Mouse (Mus musculus) embryonic facial prominence, embryonic 13.5 days (tissue): ENCODE measurements around the gene Olfr1389. TPM values are rescaled to one million over a fixed set of nuclear protein-coding genes. Genes with fewer than 3 reads are reported as not detected.
"Not testable (repeated sequence)": the region's sequence is repeated elsewhere in the genome, so short reads cannot be mapped to it uniquely, and the experiment has no call there.

Experiments
- ATAC-seq: fragments of 200-750 bp; cut with Nextera tagmentation; 2 replicates; pipeline ENCODE4 v1.8.0; 2017; ENCODE audit warnings: low read depth; ENCODE audit not compliant: insufficient number of reproducible peaks, insufficient read depth, low FRiP score, low TSS enrichment
- H3K27ac ChIP-seq: fragments of 300-500 bp; sonication (generic); 2 replicates; pipeline ENCODE4 v1.5.1; 2015; ENCODE audit warnings: moderate library complexity, mild to moderate bottlenecking, inconsistent platforms
- H3K27me3 ChIP-seq: fragments of 300-500 bp; sonication (generic); 2 replicates; pipeline ENCODE4 v1.6.1; 2015; ENCODE audit warnings: mild to moderate bottlenecking, inconsistent platforms
- H3K36me3 ChIP-seq: fragments of 300-500 bp; sonication (generic); 2 replicates; pipeline ENCODE4 v1.6.1; 2015; ENCODE audit warnings: mild to moderate bottlenecking, inconsistent platforms
- H3K4me1 ChIP-seq: fragments of 300-500 bp; sonication (generic); 2 replicates; pipeline ENCODE4 v1.6.1; 2015; ENCODE audit warnings: inconsistent platforms
- H3K4me2 ChIP-seq: fragments of 300-500 bp; sonication (generic); 2 replicates; pipeline ENCODE4 v1.6.1; 2015; ENCODE audit warnings: moderate library complexity, mild to moderate bottlenecking, inconsistent platforms
- H3K4me3 ChIP-seq: fragments of 300-500 bp; sonication (generic); 2 replicates; pipeline ENCODE4 v1.5.1; 2015; ENCODE audit warnings: mild to moderate bottlenecking, inconsistent platforms
- H3K9ac ChIP-seq: fragments of 300-500 bp; sonication (generic); 2 replicates; pipeline ENCODE4 v1.6.1; 2015; ENCODE audit warnings: mild to moderate bottlenecking, inconsistent platforms
- H3K9me3 ChIP-seq: fragments of 300-500 bp; sonication (generic); 2 replicates; pipeline ENCODE4 v1.6.1; 2016; ENCODE audit warnings: inconsistent platforms
- WGBS: fragments of 180-500 bp; shearing (Covaris S2); methylation state at CpG from one replicate; pipeline ENCODE4 v1.1.7; 2015; ENCODE audit warnings: mixed read lengths; 5-methylcytosine and 5-hydroxymethylcytosine counted together
- polyA plus RNA-seq: library from polyadenylated mRNA; unstranded; fragments of >200 nt; fragmentation: Nextera tagmentation; extraction: Ambion mirVana; gene quantifications from 2 replicates; pipeline ENCODE4 v1.2.1, GENCODE M21; 2015

The Olfr1389 gene
- 0.17 TPM in 1 of 2 replicates, not detected in the other for polyA plus RNA-seq

DNA sequence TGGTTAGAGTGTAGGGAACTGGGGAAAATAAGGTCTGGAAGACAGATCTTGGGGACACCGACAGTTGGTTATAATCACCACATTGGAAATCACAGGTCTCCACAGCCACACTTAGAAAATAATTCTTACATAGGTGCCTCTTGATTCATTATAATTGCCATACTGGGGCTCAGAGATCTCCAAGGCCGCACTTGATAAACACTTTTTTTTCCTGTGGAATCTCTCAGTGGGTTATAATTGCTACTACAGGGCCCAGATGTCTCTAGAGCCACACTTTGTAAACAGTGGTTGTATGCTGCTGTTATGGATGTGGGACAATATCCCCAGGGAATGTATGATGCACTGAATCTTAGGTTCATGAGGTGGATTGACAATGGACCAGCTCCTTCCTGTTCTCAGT, at the start of gene Olfr1389:
Gene Olfr1389, plus strand, starts transcription at position 301 of the 400 bp plus-strand sequence.
- Histone ChIP-seq H3K4me3 (no peak within 1 kb of the TSS), H3K4me1 (no peaks in the 10 kb centered on the region), H3K27me3 (no peaks in the 10 kb centered on the region), H3K9ac (no peak within 1 kb of the TSS), H3K27ac (no peak within 1 kb of the TSS), H3K4me2 (no peak within 1 kb of the TSS), H3K9me3 (no peaks in the 10 kb centered on the region), H3K36me3 (no peaks in the 10 kb centered on the region)
- no peak for ATAC-seq
- WGBS, result 83% methylated on average over 2 of the region's 2 CpGs

DNA sequence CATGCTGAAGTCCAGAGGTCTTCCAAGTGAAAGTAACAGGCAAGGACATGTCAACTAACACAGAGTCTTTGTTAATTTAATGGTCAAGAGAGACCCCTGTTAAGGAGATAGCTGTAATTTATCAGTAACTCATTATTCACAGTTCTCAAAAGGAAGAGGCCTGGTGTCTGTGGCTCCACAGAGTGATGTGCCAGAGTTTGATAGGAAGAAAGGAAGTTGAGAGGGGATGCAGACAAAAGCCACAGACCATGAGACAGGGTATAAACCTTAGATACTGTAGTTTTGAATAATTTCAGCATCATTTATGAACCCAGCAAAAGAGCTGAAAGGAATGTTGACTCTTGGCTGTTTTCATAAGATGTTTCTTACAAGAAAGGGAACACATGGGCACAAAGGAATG, 39.7 kb upstream of the Olfr1389 start:
- no peaks in the 10 kb centered on the region for H3K4me1 ChIP-seq
- H3K9me3 ChIP-seq, result no peaks in the 10 kb centered on the region
- no peak overlapping the region for H3K9ac ChIP-seq
- H3K4me3 ChIP-seq, result no peak overlapping the region
- no peak for ATAC-seq
- H3K27me3 ChIP-seq, result no peaks in the 10 kb centered on the region
- no peaks in the 10 kb centered on the region for H3K36me3 ChIP-seq
- H3K4me2 ChIP-seq, result no peak overlapping the region
- H3K27ac ChIP-seq, result no peak overlapping the region

DNA sequence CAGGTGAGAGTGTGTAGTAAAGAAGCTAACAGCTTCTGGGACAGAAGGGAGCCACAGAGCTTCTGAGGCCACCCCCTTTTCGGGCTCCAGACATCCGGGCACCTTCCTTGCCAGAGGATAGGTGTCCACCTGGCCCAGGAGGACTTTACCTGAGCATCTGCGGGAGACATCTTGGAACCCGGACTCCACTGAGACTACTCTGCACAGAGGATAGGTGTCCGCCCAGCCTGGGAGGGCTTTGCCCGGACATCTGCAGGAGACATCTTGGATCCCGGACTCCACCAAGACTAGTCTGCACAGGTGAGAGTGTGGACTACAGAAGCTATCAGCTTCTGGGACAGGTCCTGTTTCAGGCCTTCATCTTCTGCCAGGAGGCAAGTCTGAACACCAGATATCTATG, 36.7 kb upstream of the Olfr1389 start:
- 94% methylated on average over 7 of the region's 7 CpGs for WGBS
- not testable (repeated sequence) for H3K9ac ChIP-seq, H3K27ac ChIP-seq, H3K9me3 ChIP-seq, H3K4me2 ChIP-seq, H3K4me1 ChIP-seq, H3K4me3 ChIP-seq, H3K36me3 ChIP-seq, ATAC-seq, H3K27me3 ChIP-seq

DNA sequence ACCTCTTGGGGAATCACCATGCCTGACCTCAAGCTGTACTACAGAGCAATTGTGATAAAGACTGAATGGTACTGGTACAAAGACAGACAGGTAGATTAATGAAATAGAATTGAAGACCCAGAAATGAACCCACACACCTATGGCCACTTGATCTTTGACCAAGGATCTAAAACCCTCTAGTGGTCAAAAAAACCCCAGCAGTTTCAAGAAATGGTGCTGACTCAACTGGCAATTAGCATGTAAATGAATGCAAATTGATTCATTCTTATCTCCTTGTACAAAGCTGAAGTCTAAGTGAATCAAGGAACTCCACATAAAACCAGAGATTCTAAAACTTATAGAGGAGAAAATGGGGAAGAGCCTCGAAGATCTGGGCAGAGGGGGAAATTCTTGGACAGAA, 30.2 kb upstream of the Olfr1389 start:
- not testable (repeated sequence) for ATAC-seq

DNA sequence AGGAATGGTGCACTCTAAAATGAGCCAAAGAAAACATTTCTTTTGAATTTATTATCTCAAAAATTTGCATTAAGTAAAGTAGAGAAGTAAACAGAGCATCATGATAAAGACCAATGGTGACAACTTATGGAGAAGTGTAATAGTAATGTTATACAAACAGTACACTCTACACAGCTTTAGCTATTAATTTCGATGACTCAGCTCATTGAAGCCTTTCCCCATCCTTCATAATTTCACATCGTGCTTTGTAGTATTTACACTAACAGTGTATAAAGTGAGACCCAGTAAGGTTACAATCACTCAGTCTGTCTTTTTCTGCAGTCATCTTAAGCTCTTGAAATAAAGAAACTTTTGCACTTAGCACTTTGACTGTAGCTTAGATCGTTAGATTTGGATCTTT, 16.1 kb upstream of the Olfr1389 start:
- no peaks in the 10 kb centered on the region for H3K9me3 ChIP-seq
- H3K27me3 ChIP-seq, result no peaks in the 10 kb centered on the region
- no peak overlapping the region for H3K27ac ChIP-seq
- no peak overlapping the region for H3K4me3 ChIP-seq
- H3K4me2 ChIP-seq, result no peak overlapping the region
- no peaks in the 10 kb centered on the region for H3K4me1 ChIP-seq
- 77% methylated on average over 3 of the region's 3 CpGs for WGBS
- H3K9ac ChIP-seq, result no peak overlapping the region
- H3K36me3 ChIP-seq, result no peaks in the 10 kb centered on the region
- ATAC-seq, result no peak

More for the DNA sequence above, 30.2 kb upstream of the Olfr1389 start:
- H3K27me3 ChIP-seq, H3K9ac ChIP-seq, H3K27ac ChIP-seq, H3K9me3 ChIP-seq, H3K36me3 ChIP-seq, H3K4me2 ChIP-seq, H3K4me3 ChIP-seq, H3K4me1 ChIP-seq: not testable (repeated sequence)
- WGBS, result 68% methylated on average over 1 of the region's 1 CpGs

DNA sequence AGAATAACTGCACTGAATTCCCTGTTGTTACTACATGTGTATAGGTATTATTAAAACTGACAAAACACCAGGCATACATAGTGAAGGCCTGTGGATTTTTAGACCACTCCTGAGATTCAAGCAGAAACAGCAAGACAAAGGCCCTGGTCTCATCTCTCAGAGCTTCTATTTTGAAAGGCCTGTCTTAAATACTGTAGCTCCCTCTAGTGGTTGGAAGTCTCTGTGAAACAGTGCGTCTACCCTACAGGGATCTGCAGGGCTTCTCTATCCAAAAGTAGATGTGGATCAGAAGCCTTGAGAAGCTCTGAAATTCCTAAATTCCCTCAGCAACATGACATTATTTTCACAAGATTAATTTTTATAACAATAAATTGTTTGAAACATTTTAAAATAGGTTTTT, 12.3 kb upstream of the Olfr1389 start:
- Histone ChIP-seq H3K9ac (no peak overlapping the region), H3K9me3 (no peaks in the 10 kb centered on the region), H3K4me1 (no peaks in the 10 kb centered on the region), H3K27ac (no peak overlapping the region), H3K27me3 (no peaks in the 10 kb centered on the region), H3K4me2 (no peak overlapping the region), H3K36me3 (no peaks in the 10 kb centered on the region), H3K4me3 (no peak overlapping the region)
- ATAC-seq, result no peak
- 31% methylated on average over 1 of the region's 1 CpGs for WGBS

DNA sequence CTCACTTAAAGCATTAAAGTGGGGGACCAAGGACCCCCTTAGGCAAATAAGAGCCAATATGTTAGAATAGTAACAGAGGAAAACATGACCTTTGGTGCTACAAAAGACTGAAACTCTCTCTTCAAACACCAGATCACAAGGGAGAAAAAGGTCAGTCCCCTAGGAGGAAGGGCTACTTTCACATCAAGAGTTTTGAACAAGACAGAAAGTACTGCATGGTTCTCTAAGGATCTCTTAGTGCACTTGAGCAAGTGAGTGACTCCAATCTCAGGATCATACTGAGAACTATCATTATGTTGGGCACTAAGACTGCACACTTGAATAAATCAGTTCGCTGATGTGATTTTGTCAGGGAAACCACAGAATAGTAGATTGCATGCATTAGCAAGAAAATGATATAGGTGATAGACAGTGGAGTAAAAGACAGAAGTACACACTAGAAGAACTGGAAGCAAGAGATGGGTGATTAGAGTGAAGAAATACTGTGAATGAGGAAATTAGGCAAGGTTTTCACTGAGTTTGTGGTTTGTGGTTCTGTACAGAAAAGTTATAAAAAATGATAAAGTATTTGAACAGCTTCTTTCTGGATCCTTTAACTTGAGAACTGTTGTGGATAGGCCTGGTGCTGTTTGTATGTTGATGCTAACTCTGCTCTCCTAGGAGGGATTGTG, 2.5 kb downstream of the Olfr1389 start:
- 89% methylated on average over 1 of the region's 1 CpGs for WGBS
- Histone ChIP-seq H3K27ac (no peak overlapping the region), H3K36me3 (no peaks in the 10 kb centered on the region), H3K4me1 (no peaks in the 10 kb centered on the region), H3K9ac (no peak overlapping the region), H3K27me3 (no peaks in the 10 kb centered on the region), H3K4me3 (no peak overlapping the region), H3K4me2 (no peak overlapping the region), H3K9me3 (no peaks in the 10 kb centered on the region)
- no peak for ATAC-seq

DNA sequence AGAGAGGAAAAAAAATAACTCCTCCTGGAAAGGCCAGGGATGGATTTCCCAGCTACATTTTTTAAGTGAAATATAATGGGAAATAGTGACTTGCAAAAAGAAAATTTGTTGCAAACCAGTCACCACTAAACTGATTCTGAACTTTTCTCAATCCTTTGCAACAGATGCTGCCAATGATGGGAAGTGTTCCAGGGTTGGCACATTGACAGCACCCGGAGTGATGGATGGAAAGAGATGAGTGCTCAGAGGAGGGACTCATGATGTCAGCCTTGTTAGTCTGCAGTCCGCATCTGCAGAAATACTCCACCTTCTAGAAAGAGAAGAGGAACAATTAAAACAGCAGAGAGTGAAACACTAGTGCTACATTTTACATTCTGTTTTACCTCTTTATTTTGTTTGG, 6.8 kb downstream of the Olfr1389 start:
- no peak for ATAC-seq
- H3K27ac ChIP-seq, result no peak overlapping the region
- no peaks in the 10 kb centered on the region for H3K9me3 ChIP-seq
- H3K9ac ChIP-seq, result no peak overlapping the region
- no peaks in the 10 kb centered on the region for H3K4me1 ChIP-seq
- no peaks in the 10 kb centered on the region for H3K36me3 ChIP-seq
- no peak overlapping the region for H3K4me3 ChIP-seq
- WGBS, result 86% methylated on average over 2 of the region's 2 CpGs
- no peak overlapping the region for H3K4me2 ChIP-seq
- H3K27me3 ChIP-seq, result no peaks in the 10 kb centered on the region

DNA sequence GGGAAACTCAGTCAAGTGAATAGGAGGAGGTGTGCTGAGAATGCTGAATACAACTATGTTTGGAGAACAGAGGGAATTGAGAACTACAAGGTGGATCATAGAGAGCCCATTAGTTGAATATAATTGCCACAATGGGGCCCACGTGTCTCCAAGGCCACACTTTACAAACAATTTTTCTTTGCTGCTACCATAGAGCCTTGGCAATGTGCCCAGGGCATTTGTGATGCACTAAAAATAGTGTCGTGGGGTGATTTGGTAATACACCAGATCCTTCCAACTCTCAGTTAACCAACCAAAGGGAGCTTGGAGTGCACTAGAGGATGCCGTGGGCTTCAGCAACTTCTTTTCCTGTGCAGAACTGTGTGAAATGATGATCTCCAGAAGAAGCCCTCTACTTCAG, 13.5 kb downstream of the Olfr1389 start, which contains the start of gene Olfr1388:
Gene Olfr1388, plus strand, starts transcription at position 214 of the 400 bp plus-strand sequence.
- Histone ChIP-seq H3K36me3 (no peaks in the 10 kb centered on the region), H3K27ac (no peak within 1 kb of the TSS), H3K9me3 (no peaks in the 10 kb centered on the region), H3K4me3 (no peak within 1 kb of the TSS), H3K4me1 (no peaks in the 10 kb centered on the region), H3K9ac (no peak within 1 kb of the TSS), H3K27me3 (no peaks in the 10 kb centered on the region), H3K4me2 (no peak within 1 kb of the TSS)
- WGBS, result 64% methylated on average over 3 of the region's 3 CpGs
- ATAC-seq, result no peak

DNA sequence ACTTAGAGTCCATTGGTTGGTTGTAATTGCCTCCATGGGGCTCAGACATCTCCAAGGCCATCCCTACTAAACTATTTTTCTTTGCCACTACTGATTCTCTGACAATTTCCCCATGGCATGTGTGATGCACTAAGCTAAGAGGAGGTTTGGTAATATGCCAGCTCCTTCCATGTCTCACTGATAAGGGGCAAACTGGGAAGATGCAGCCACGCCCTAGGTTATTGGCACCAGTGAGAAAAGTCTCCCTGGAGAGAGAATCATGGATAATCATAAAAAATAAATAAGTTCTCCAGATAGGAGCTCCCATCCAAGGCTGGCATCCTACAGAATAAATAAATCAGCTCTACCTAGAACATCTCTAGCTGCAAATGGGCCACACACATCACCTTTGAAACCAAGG, 32.2 kb downstream of the Olfr1389 start, which contains the start of gene Olfr1387:
Gene Olfr1387, plus strand, starts transcription at position 301 of the 400 bp plus-strand sequence.
- Histone ChIP-seq H3K4me2 (no peak within 1 kb of the TSS), H3K27ac (no peak within 1 kb of the TSS), H3K4me3 (no peak within 1 kb of the TSS), H3K9me3 (no peaks in the 10 kb centered on the region), H3K4me1 (no peaks in the 10 kb centered on the region), H3K9ac (no peak within 1 kb of the TSS), H3K36me3 (no peaks in the 10 kb centered on the region), H3K27me3 (no peaks in the 10 kb centered on the region)
- no peak for ATAC-seq
- 79% methylated on average over 1 of the region's 1 CpGs for WGBS

DNA sequence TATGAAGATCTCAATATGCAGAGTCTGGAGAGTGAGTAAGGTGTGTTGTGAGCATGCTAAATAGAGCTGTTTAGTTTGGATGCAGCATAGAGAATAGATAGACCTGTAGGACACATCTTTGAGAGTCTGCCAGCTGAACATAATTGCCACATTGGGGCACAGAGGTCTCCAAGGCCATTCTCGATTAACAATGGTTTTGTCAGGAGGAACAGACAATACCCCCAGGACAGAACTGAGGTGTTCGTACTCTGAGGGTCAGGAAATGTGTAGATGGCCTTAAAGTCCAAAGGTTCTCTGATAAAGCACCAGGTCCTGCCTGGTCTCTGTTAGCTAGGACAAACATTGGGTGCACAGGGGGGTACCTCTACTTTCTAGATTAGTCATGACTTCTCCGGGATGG, 41.9 kb downstream of the Olfr1389 start, which contains the start of gene Olfr1386:
Gene Olfr1386, plus strand, starts transcription at position 301 of the 400 bp plus-strand sequence.
- not testable (repeated sequence) for H3K4me1 ChIP-seq, H3K36me3 ChIP-seq, H3K4me3 ChIP-seq, H3K9ac ChIP-seq, H3K27me3 ChIP-seq, H3K4me2 ChIP-seq, H3K27ac ChIP-seq, H3K9me3 ChIP-seq, ATAC-seq
- 72% methylated on average over 2 of the region's 3 CpGs for WGBS
